Mouse (Mus musculus): ENCODE measurements around the gene Zkscan17. TPM values are rescaled to one million over a fixed set of nuclear protein-coding genes. Genes with fewer than 3 reads are reported as not detected.

Zkscan17 gene
- total RNA-seq, 2 experiments from 2014 or later, result 16.9 to 20.4 TPM

- intact Hi-C loops (cut with DNase I), result loop anchor here (10.0 kb wide), 1 partner anchor 225 kb away; no protein-coding TSS in a partner anchor
- no peak for DNase-seq
Measured at GRCm38 (mm10) chr11:59519741-59520495, 6.6 kb downstream of the Zkscan17 start.

DNA sequence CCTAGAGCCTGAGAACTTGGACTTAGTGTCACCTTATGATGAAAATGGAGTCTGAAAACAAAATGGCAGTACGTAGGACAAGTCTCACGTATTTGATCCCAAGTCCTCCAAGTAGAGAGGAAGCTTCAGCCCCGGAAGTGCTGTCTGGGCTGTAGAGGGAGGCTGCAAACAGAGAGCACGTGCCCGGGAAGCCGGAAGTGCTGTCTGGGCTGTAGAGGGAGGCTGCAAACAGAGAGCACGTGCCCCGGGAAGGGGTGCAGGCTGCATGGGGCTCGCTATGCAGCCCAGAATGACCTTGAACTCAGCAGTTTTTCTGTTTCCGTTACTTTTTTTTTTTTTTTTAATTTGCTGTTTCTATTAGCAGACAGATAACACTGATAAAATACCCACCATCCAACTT is 8.3 kb downstream of the Zkscan17 start:
- intact Hi-C loops (cut with DNase I), result no loop called here
- DNase-seq, result no peak

DNA sequence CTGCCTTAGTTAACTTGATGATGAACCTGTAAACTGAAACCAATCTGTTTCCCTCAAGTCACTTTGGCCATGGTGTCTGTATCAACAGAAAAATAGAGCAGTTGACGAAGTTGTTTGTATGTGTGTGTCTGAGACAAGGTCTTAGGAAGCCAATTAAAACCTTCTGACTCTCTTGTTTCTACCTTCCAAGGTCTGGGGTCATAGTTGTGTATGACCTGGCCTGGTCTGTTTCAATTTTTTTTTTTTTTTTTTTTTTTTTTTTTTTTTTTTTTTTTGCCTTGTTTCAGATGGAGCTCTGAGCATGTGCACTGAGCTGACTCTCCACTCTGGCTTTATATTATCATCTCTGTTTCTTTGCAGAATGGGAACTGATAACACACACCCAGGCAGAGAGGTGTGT is 9.1 kb downstream of the Zkscan17 start:
- no peak for DNase-seq
- intact Hi-C loops (cut with DNase I), result no loop called here

DNA sequence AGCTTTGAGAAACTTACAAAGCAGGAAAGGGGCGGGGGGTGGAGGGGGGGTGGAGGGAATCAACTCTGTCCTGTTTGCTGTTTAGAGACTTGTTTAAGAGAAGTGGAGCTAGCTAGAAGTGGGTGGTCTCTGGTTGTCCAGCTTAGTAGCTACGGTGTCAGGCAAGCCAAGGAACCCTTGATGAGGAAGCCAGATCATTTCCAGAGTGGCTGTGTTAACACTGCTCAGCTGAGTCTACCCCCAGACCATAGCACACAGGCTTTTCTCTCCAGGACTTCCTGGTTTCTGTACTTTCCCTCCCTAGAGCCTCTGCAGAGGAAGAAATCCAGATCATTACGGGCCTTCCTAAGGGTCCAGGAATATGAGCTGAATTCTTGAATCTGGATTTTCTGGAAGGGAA is 11.8 kb downstream of the Zkscan17 start:
- intact Hi-C loops (cut with DNase I), result no loop called here

DNA sequence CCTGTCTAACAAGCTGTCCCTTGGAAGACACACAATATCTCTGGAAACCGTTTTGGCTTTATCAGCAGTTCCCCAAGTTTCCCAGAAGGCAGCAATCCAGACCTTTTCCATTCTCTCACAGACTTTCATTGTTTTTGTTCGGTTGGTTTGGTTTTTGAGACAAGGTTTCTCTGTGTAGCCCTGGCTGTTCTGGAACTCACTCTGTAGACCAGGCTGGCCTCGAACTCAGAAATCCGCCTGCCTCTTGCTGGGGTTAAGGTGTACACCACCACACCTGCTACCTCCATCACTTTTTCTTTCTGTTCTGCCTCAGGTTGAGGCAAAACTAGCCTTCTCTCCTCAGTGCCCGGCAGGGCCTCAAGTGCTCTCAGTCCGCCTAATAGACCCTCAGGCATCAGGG is 12.2 kb downstream of the Zkscan17 start:
- intact Hi-C loops (cut with DNase I), result no loop called here
- no peak for DNase-seq

More for the DNA sequence above, 11.8 kb downstream of the Zkscan17 start:
- no peak for DNase-seq

GRCm38 (mm10) chr11:59513556-59513955 is 13.0 kb downstream of the Zkscan17 start:
- intact Hi-C loops (cut with DNase I), result no loop called here
- DNase-seq, result no peak

DNA sequence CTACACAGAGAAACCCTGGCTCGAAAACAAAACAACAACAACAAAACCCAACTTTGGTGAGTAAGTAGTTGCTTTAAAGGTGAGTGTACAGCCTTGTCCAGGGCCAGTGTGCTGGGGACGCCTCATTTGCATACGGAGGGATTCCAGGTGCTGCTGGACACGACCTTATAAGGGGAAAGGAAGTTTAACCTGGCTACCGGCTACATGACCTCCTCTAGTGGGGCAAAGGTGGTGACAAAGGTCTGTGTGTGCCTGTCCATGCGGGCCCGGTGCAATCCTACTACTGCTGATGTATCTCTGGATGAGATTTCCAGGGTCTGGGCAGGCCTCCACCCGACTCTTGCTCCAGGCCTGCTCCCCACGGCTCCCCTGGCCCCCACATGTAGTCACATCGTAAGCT is 13.8 kb downstream of the Zkscan17 start:
- intact Hi-C loops (cut with DNase I), result no loop called here
- DNase-seq, result no peak

DNA sequence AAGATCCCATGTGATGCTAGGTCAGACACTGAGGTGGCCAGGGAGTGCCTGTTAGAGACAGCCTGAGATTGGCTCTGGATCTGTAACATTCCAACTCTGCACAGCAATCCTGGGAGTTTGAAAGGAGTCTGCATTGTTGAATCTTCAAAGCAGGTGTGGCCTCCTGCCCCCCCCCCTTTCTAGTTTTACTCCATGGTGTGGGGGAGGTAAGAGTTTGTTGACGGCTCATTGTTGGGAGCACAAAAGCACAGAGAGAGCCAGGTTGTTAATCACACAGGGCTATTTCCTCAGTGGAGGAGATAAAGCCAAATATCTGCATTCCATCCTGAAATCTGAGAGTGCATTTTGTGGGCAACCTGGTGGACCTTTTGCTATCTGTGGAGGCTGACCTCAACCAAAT is 15.0 kb downstream of the Zkscan17 start:
- DNase-seq, result no peak
- intact Hi-C loops (cut with DNase I), result no loop called here

- DNase-seq, result no peak
- intact Hi-C loops (cut with DNase I), result no loop called here
Measured at GRCm38 (mm10) chr11:59506713-59507074, 19.9 kb downstream of the Zkscan17 start.

- peak; percentile 92 for DNase-seq
- intact Hi-C loops (cut with DNase I), result no loop called here
Measured at GRCm38 (mm10) chr11:59505839-59506712, 20.5 kb downstream of the Zkscan17 start.

DNA sequence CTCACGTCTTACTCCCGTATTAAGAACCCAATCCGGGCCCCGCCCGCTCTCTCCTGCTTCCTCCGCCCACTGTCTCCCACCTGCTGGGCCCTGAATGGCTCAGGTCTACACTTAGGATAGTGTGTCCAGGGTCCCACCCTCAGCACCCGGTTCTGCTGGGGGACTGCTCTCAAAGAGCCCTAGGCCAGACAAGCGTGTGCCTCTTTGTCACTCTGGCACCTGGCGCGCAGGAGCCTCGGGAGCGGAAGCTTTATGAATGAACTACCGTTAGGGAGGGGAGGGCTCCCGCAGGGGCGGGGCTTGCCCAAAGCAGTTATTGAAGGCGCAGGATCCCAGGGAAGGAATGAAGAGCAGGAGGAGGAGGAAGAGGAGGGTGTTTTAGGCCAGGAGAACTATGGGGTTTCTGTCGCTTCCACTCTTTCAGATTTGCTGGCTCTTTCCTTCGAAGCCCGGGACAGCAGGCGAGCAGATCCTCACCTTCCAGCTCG is 21.2 kb downstream of the Zkscan17 start:
- peak; percentile 68 for DNase-seq
- intact Hi-C loops (cut with DNase I), result no loop called here

- DNase-seq, result no peak
- intact Hi-C loops (cut with DNase I), result no loop called here
Measured at GRCm38 (mm10) chr11:59501978-59502700, 24.4 kb downstream of the Zkscan17 start.

DNA sequence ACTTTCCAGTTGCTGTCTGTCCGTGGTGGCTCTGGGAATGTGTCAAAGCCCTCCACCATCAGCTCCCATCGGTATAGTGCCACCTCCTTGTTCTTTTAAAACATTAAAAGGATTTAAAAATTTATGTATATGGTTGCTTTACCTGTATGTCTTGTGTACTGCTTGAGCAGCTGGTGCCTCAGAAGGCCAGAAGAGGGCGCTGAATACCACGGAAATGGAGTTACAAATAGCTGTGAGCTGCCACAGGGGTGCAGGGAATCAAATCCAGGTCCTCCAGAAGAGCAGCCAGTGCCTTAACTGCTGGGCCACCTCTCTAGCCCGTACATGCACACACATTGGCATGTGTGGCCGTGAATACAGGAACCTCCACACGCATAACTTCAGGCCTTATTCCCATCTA is 28.8 kb downstream of the Zkscan17 start:
- DNase-seq, result no peak
- intact Hi-C loops (cut with DNase I), result no loop called here

DNA sequence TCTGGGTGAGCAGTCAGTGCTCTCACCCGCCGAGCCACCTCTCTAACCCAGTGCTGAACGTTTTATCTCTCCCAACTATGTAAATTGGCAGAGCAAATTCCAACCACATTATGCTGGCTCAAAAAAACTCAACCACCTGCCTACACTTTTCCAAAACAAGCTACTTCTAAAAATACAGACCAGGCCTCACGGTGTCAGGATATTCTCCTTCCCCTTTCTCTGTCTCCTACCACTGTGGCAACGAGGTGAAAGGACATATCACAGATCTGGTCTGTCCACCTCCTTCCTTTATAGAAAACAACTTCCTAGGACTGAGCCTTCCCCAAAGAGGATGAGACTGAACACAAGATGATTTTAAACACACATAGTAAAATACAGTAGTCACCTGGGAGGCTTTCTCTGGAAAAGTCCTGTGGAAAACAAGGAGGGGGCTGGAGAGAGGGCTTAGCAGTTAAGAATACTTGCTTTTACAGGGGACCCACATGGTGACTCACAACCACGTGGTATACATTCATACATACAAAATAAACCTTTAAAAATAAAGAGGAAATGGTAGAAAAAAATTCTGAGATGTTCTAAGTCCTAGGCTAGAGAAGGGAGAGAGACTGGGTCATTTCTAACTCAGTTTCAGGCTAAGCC is 29.8 kb downstream of the Zkscan17 start:
- intact Hi-C loops (cut with DNase I), result no loop called here
- DNase-seq, result no peak

DNA sequence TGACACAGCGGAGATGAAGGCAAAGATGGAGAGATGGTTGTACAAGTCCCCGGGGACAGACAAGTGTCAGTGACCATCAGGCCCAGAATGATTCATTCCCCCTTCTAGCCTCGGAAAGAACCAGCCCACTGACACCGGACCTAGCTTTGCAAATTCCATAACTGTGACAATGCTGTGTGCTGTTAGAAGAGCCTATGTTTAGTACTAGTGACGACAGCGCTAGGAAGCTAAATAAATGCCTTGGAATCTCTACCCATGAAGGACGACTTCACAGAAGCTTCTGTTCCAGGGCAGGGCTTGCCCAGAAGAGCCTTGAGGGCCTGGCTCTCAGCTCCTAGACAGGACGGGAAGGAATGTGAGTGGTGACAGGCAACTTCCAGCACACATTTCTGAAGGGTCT is 40.3 kb downstream of the Zkscan17 start:
- no peak for DNase-seq
- intact Hi-C loops (cut with DNase I), result no loop called here

DNA sequence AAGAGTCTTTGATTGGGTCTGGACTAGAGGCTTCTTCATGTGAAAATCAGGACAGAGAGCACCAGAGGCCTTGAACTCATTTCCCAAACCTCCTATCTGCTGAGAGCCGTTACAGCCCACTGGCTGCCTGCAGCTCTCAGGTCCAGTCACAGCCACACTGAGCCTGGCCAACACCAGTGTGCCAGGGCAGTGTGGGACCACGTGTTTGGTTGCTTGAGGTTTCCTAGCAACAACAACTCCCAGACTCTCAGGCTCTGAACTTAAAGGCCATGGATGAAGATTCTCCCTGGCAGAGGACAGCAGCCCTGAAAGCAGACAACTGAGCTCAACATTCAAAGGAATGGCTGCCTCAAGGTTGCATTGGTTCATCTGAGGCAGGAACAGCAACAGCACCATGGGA is 40.9 kb downstream of the Zkscan17 start:
- no peak for DNase-seq
- intact Hi-C loops (cut with DNase I), result no loop called here

GRCm38 (mm10) chr11:59483212-59483611 is 43.3 kb downstream of the Zkscan17 start:
- DNase-seq, result peak; percentile 43
- intact Hi-C loops (cut with DNase I), result loop anchor here (5.0 kb wide), 1 partner anchor 176 kb away; the partner anchor contains the start of gene Wnt9a

- DNase-seq, result no peak
- intact Hi-C loops (cut with DNase I), result no loop called here
Measured at GRCm38 (mm10) chr11:59477240-59477639, 49.3 kb downstream of the Zkscan17 start.

- DNase-seq, result peak; percentile 91
- intact Hi-C loops (cut with DNase I), result no loop called here
Measured at GRCm38 (mm10) chr11:59472326-59472677, 54.2 kb downstream of the Zkscan17 start, which contains the start of gene Zfp867. TSS of gene Zfp867 (minus strand) at chr11:59472474.

Data from left cerebral cortex, postnatal 4 days (tissue).